Mouse (Mus musculus) bone marrow macrophage, adult 2 months (primary cell): ENCODE measurements around the gene Ccnq.

Experiments used
- CTCF ChIP-seq: IDR thresholded peaks from 2 replicates; pipeline ENCODE4 v1.5.1; 2012; ENCODE audit warnings: low read depth, mild to moderate bottlenecking, low read length, moderate library complexity
- POLR2A ChIP-seq: IDR thresholded peaks from 2 replicates; pipeline ENCODE4 v1.6.1; 2012; ENCODE audit warnings: mild to moderate bottlenecking, low read depth, low read length, borderline replicate concordance

DNA sequence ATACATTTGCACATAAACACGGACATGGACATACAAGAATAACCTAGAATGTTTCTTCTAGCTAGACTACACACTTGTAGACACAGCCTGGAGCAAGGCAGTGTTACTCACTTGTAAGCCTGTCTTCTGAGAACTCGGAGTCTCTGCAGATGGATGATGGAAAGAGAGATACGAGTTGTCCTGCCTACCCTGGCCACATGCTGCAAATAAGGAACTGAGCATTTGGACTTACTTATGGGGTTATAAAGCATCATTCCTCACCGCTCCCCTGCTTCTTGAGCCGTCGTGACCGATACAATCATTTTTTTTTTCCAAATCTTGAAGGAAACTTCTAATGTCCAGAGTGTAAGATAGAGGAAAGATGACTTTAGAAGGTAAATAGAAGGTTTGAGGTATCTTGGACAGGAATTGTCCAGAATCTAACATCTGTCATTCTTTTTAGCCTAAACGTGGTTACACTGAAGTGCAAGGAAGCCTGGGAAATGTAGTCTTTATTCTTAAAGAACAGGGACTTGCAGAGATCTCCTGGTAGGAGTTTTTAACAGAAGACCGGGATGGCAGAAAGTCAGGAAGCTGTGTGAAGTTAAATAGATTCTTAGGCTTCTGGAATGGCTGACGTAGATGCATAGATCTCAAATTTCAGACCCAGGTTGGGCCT, 44.7 kb upstream of the Ccnq start:
- no peak for TF ChIP-seq POLR2A
- TF ChIP-seq CTCF = no peak
